Mouse (Mus musculus): ENCODE results near the gene Stab1. TPM values are rescaled to one million over a fixed set of nuclear protein-coding genes. Genes with fewer than 3 reads are reported as not detected.

Gene Stab1
- polyA plus RNA-seq, 1 experiment from 2014 or later: 23.6 TPM

DNA sequence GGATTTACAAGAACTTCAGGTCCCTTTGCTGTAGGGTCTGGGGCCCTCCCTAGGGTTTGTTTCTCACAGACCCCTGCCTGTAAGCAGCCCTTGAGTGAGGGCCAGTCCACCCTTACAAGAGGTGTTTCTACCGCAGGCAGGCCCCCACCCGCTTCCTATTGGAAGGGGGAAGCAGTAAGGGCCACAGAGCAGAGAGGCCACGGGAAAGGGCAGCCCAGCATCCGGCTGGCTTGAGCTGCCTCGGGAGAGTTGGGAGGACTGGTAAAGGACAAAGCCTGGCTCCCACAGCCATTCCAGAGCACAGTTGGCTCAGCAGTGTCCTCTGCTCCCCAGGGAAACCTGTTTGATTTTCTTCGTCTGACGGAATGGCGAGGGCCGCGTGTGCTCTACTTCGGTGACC is 30.6 kb downstream of the Stab1 start:
- WGBS: 82% methylated on average over 11 of the region's 11 CpGs
- no peak overlapping the region for H3K4me2 ChIP-seq (ENCODE audit: low read depth, low read length)
- peaks cover 46% of the 10 kb centered on the region for H3K36me3 ChIP-seq (replicated peaks; ENCODE audit: control insufficient read depth, insufficient read depth, low read depth, low read length)
- H3K27me3 ChIP-seq (ENCODE audit: control insufficient read depth, insufficient read depth, low read length): no peaks in the 10 kb centered on the region
- no peaks in the 10 kb centered on the region for H3K9me3 ChIP-seq (replicated peaks; ENCODE audit: control insufficient read depth, low read length)
- no peak overlapping the region for H3K9ac ChIP-seq (replicated peaks; ENCODE audit: low read length)
- ATAC-seq (replicated peaks; ENCODE audit: insufficient number of reproducible peaks, low FRiP score, low TSS enrichment, low read depth) (no peak), DNase-seq (ENCODE audit: low spot score) (no peak)
- no peaks in the 10 kb centered on the region; the same call in 1 of the 2 replicates for H3K4me1 ChIP-seq (ENCODE audit: control insufficient read depth, insufficient read depth, low read length)
- no peak overlapping the region for H3K4me3 ChIP-seq (ENCODE audit: low read depth, low read length)
- no peak overlapping the region; the same call in 1 of the 2 replicates for H3K27ac ChIP-seq (replicated peaks; ENCODE audit: low read depth, low read length)

DNA sequence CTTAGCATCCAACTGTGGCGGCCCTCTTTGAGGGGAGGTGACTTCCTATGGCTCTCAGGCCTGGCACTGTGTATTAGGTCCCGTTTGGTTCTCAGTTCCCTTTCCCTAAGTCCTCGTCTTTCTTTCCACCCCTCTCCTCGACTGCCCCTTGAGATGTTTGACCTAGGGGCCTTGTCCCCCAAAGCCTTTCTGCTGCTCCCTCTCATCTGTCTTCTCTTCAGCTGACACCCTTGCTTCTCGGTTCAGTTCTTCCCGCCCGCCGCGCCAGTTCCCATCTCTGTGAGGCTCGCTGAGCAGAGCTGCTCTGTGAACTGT is 31.2 kb downstream of the Stab1 start:
- ATAC-seq (replicated peaks; ENCODE audit: insufficient number of reproducible peaks, low FRiP score, low TSS enrichment, low read depth): no peak
- no peak overlapping the region for H3K4me2 ChIP-seq (ENCODE audit: low read depth, low read length)
- H3K4me1 ChIP-seq (ENCODE audit: control insufficient read depth, insufficient read depth, low read length): no peaks in the 10 kb centered on the region; the same call in 1 of the 2 replicates
- no peak overlapping the region for H3K9ac ChIP-seq (replicated peaks; ENCODE audit: low read length)
- WGBS: 83% methylated on average over 10 of the region's 10 CpGs
- H3K27ac ChIP-seq (replicated peaks; ENCODE audit: low read depth, low read length): no peak overlapping the region
- no peaks in the 10 kb centered on the region for H3K9me3 ChIP-seq (replicated peaks; ENCODE audit: control insufficient read depth, low read length)
- H3K27me3 ChIP-seq (ENCODE audit: control insufficient read depth, insufficient read depth, low read length): no peaks in the 10 kb centered on the region
- H3K4me3 ChIP-seq (ENCODE audit: low read depth, low read length): no peak overlapping the region
- H3K36me3 ChIP-seq (replicated peaks; ENCODE audit: control insufficient read depth, insufficient read depth, low read depth, low read length): peaks cover 46% of the 10 kb centered on the region
- DNase-seq (ENCODE audit: low spot score): no peak

DNA sequence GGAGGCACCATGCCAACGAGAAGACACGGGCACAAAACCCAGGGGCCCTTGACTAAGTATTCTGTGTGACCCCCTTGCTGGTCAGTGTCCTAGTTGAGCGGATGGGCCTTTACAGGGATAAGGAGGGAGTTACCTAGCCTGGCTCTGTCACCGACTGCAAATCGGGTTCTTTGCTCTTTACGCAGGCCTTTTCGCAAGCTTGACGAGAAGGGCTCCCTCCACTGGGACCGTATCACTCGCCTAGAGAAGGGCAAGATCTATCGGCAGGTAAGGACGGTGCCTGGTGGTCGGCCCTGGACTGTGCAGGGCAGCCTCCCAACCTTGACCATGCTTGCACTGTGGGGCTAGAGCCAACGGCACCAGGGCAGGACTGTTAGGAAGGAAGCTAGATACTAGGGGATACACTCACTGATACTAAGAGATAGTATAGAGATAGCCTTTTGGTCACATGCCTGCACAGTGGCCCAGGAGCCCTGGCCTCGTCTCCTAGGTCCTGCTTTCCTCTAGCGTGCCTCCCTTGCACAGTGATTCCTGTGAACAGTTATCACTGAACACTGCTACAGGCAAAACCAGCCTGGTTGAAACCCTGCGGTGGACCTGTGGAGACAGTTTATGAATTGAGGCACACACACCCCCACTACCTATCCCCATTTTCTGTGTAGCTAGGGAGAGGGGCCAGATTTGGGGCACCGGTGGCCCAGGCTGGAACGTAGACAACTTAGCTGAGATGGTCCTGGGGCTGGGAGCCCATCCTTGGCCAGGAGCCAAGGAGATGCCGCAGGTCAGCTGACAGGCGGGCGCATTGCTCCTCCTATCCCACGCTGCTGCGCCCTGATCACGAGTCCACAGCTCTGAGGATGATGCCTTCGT is 31.8 kb downstream of the Stab1 start:
- DNase-seq (ENCODE audit: low spot score): no peak
- no peak overlapping the region for H3K4me2 ChIP-seq (ENCODE audit: low read depth, low read length)
- ATAC-seq (replicated peaks; ENCODE audit: insufficient number of reproducible peaks, low FRiP score, low TSS enrichment, low read depth): no peak
- H3K4me1 ChIP-seq (ENCODE audit: control insufficient read depth, insufficient read depth, low read length): no peaks in the 10 kb centered on the region; the same call in 1 of the 2 replicates
- H3K9ac ChIP-seq (replicated peaks; ENCODE audit: low read length): no peak overlapping the region
- H3K4me3 ChIP-seq (ENCODE audit: low read depth, low read length): no peak overlapping the region
- 93% methylated on average over 26 of the region's 26 CpGs for WGBS
- H3K36me3 ChIP-seq (replicated peaks; ENCODE audit: control insufficient read depth, insufficient read depth, low read depth, low read length): peaks cover 43% of the 10 kb centered on the region
- H3K27ac ChIP-seq (replicated peaks; ENCODE audit: low read depth, low read length): no peak overlapping the region
- no peaks in the 10 kb centered on the region for H3K9me3 ChIP-seq (replicated peaks; ENCODE audit: control insufficient read depth, low read length)
- H3K27me3 ChIP-seq (ENCODE audit: control insufficient read depth, insufficient read depth, low read length): no peaks in the 10 kb centered on the region

DNA sequence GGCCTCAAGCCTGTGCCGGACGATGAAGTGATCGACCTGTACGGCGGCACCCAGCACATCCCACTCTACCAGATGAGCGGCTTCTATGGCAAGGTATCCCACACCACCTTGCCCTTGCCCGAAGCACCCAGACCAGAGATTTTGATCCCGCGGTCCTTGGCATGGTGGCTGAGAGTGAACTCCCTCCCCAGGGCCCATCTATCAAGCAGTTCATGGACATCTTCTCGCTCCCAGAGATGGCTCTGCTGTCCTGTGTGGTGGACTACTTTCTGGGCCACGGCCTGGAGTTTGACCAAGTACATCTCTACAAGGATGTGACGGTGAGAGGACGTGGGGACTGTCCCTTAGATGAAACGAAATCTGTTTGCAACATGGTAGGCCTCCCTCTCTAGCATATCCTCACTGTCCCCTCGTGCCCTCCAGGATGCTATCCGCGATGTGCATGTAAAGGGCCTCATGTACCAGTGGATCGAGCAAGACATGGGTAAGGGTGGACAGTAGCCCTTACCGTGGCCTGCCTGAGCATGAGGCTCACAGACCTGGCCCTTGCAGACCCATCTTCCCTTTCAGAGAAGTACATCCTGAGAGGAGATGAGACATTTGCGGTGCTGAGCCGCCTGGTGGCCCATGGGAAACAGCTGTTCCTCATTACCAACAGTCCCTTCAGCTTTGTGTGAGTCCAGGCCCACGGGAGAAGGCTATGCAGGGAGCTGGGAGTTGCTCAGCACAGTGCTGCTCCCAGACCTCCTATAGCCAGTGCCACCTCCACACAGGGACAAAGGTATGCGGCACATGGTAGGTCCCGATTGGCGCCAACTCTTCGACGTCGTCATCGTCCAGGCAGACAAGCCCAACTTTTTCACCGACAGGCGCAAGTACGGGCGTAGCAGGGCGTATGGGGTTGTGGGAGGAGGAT is 32.7 kb downstream of the Stab1 start:
- Histone ChIP-seq H3K4me1 (ENCODE audit: control insufficient read depth, insufficient read depth, low read length) (no peaks in the 10 kb centered on the region; the same call in 1 of the 2 replicates), H3K36me3 (replicated peaks; ENCODE audit: control insufficient read depth, insufficient read depth, low read depth, low read length) (peaks cover 40% of the 10 kb centered on the region), H3K4me2 (ENCODE audit: low read depth, low read length) (no peak overlapping the region), H3K9me3 (replicated peaks; ENCODE audit: control insufficient read depth, low read length) (no peaks in the 10 kb centered on the region), H3K9ac (replicated peaks; ENCODE audit: low read length) (no peak overlapping the region), H3K4me3 (ENCODE audit: low read depth, low read length) (no peak overlapping the region), H3K27me3 (ENCODE audit: control insufficient read depth, insufficient read depth, low read length) (no peaks in the 10 kb centered on the region), H3K27ac (replicated peaks; ENCODE audit: low read depth, low read length) (no peak overlapping the region)
- ATAC-seq (replicated peaks; ENCODE audit: insufficient number of reproducible peaks, low FRiP score, low TSS enrichment, low read depth): no peak
- 90% methylated on average over 34 of the region's 34 CpGs for WGBS
- DNase-seq (ENCODE audit: low spot score): no peak

DNA sequence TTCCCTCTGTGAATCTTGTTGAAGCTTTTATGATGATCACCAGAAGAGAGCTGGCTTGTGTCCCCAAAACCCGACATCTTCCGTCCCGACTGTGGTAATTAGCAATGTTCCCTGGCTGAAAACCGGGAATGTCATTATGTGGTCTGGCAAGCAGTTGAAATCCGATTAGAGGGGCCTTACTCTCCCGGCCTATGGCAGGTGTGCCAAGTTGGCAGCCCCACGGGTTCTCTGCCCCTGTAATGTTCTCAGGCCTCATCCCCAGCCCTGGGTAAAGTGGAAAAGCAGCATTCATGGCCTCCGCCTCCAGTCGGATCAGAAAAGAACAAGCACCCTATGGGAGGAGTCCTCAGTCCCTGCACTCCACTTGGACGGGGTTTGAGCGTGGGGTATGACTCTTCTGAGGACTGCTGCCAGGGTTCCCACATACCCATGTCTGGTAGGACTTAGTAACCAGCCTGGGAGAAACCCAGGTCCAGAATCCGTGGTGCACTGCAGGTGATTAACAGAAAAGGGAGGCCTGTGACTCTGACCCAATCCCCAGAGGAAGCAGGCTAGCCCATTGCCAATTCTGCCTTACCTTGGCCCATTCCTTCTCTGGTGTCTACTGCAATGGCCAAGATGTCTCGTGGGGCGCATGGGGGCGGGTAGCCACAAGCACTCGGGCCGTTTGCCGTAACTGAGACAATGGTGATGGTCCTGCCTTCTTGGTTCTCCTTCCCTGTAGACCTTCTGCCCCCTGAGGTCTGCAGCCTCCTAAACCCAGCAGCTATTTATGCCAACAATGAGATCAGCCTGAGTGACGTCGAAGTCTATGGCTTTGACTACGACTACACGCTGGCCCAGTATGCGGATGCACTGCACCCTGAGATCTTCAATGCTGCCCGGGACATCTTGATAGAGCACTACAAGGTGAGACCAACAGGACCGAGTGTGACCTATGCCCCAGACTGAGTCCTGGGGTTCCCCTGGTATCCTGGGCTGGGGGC is 34.1 kb downstream of the Stab1 start:
- no peaks in the 10 kb centered on the region for H3K27me3 ChIP-seq (ENCODE audit: control insufficient read depth, insufficient read depth, low read length)
- no peak overlapping the region for H3K4me2 ChIP-seq (ENCODE audit: low read depth, low read length)
- no peaks in the 10 kb centered on the region for H3K9me3 ChIP-seq (replicated peaks; ENCODE audit: control insufficient read depth, low read length)
- no peak overlapping the region for H3K4me3 ChIP-seq (ENCODE audit: low read depth, low read length)
- H3K9ac ChIP-seq (replicated peaks; ENCODE audit: low read length): no peak overlapping the region
- H3K4me1 ChIP-seq (ENCODE audit: control insufficient read depth, insufficient read depth, low read length): no peaks in the 10 kb centered on the region; the same call in 1 of the 2 replicates
- peaks cover 29% of the 10 kb centered on the region for H3K36me3 ChIP-seq (replicated peaks; ENCODE audit: control insufficient read depth, insufficient read depth, low read depth, low read length)
- WGBS: 87% methylated on average over 25 of the region's 25 CpGs
- DNase-seq (ENCODE audit: low spot score): no peak
- no peak for ATAC-seq (replicated peaks; ENCODE audit: insufficient number of reproducible peaks, low FRiP score, low TSS enrichment, low read depth)
- no peak overlapping the region for H3K27ac ChIP-seq (replicated peaks; ENCODE audit: low read depth, low read length)

DNA sequence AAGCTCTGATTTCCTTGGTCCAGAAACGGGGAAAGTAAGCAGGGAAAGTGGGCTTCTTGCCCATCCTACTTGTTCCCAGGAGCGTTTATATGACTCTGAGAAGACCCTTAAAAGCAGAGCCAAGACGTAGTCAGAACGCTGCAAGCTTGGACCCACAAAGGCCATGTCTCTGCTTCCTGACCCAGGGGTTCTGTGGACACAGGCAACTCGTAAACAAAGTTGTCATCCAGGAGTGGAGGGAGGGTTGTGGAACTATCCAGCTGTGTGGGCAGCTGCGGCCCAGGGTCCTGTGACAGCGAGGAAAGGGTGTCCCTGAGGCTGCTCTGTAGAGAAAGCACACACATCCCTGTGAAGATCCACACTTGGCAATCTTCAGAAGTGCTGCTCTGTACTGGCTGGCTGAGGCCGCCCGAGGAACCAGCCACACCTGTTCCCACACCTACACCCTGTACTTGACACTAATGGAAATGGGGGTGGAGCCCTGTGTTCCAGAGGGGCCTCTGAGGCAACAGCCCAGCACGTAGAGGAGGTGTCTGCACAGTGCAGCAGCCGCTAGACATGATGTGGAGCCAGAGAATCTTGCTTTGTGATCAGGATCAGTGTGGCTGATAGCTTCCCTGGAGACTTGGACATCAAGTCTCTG is 35.3 kb downstream of the Stab1 start:
- DNase-seq (ENCODE audit: low spot score) (peak; percentile 27), ATAC-seq (replicated peaks; ENCODE audit: insufficient number of reproducible peaks, low FRiP score, low TSS enrichment, low read depth) (no peak)
- Histone ChIP-seq H3K4me2 (ENCODE audit: low read depth, low read length) (peak overlapping the region; percentile 73), H3K4me1 (ENCODE audit: control insufficient read depth, insufficient read depth, low read length) (no peaks in the 10 kb centered on the region; the same call in 1 of the 2 replicates), H3K27ac (replicated peaks; ENCODE audit: low read depth, low read length) (no peak overlapping the region), H3K9ac (replicated peaks; ENCODE audit: low read length) (no peak overlapping the region), H3K4me3 (ENCODE audit: low read depth, low read length) (no peak overlapping the region; the same call in 1 of the 2 replicates), H3K9me3 (replicated peaks; ENCODE audit: control insufficient read depth, low read length) (no peaks in the 10 kb centered on the region), H3K27me3 (ENCODE audit: control insufficient read depth, insufficient read depth, low read length) (no peaks in the 10 kb centered on the region), H3K36me3 (replicated peaks; ENCODE audit: control insufficient read depth, insufficient read depth, low read depth, low read length) (peaks cover 21% of the 10 kb centered on the region)
- 79% methylated on average over 11 of the region's 11 CpGs for WGBS

DNA sequence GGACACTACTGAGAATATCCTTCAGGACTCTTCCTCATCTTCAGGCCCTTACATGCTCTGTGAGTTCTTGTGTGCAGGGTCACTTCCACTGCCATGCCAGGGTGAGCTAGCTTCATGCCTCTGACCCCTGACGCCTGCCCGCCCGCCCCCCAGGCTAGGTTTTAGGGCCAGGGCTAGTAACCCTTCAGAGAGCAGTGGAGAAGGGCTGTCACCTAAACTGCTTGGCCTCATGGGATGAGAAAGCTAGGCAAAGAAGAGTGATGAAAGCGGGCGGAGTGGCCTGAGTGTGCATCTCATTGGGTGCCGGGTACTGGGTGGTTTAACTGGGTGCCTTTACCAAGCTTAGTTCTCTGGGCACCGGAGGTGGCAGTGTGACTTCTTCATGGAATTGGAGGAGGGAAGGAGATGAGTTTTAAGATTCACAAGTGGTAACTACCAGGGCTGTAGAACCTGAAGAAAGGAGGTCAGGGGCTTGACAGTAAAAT is 35.9 kb downstream of the Stab1 start:
- H3K4me3 ChIP-seq (ENCODE audit: low read depth, low read length): peak overlapping the region; percentile 99
- H3K4me1 ChIP-seq (ENCODE audit: control insufficient read depth, insufficient read depth, low read length): no peaks in the 10 kb centered on the region; the same call in 1 of the 2 replicates
- peak overlapping the region; percentile 95 for H3K9ac ChIP-seq (replicated peaks; ENCODE audit: low read length)
- H3K27me3 ChIP-seq (ENCODE audit: control insufficient read depth, insufficient read depth, low read length): no peaks in the 10 kb centered on the region
- DNase-seq (ENCODE audit: low spot score) (no peak), ATAC-seq (replicated peaks; ENCODE audit: insufficient number of reproducible peaks, low FRiP score, low TSS enrichment, low read depth) (no peak)
- WGBS: 83% methylated on average over 7 of the region's 7 CpGs
- H3K4me2 ChIP-seq (ENCODE audit: low read depth, low read length): peak overlapping the region; percentile 73
- H3K36me3 ChIP-seq (replicated peaks; ENCODE audit: control insufficient read depth, insufficient read depth, low read depth, low read length): peaks cover 15% of the 10 kb centered on the region
- no peak overlapping the region for H3K27ac ChIP-seq (replicated peaks; ENCODE audit: low read depth, low read length)
- no peaks in the 10 kb centered on the region for H3K9me3 ChIP-seq (replicated peaks; ENCODE audit: control insufficient read depth, low read length)
